Mouse (Mus musculus) c-Kit-positive CD71-positive TER-119-positive erythroid progenitor cells, embryonic 14.5 days (primary cell): Measurements from ENCODE around the gene Etl4.

ENCODE experiments used
- DNase-seq: peaks from one replicate; pipeline ENCODE4 v3.0.0-alpha.2; 2013; ENCODE audit warnings: low spot score

Gene Etl4

DNA sequence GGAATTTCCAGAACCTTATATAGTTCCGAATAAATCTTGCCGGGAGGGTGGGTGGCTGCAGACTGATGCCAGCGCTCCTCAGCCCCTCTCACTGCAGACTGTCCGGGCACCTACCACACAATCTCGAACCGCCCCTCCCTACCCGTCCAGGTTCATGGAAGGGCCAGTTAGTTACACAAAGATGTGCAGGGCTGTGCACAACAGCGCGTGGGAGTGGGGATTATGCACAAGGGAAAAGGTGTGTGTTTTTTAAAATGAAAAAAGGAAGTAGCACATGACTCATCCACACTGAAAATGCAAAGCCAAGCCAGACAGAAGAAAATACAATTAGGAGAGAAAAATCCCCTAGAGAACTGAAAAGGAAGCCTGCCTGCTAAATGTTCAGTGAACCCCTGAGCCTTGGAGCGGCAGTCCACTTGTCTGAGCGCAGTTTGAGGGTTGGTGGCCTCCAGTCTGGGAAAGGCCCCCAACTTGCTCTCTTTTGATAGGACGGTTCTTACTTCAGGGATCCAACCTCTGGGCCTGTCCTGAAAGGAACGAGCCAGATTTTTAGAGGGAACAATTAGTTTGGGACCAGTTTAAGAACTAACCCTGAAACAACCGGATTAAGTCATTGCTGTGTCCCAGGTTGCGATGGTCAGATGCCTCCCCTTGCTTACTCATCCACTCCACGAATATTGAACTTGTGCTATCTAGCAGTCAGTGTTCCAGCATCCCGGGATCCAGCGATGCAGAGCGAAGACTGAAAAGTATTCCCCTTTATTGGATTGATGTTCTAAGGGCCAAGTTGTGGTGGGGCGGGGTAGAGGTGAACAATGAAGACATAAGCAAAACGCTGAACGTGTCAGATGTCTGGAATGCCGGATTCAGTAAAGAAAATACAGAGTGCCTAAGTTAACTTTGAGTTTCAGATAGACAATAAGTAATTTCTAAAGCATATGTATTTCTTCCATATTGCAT is 611.3 kb downstream of the Etl4 start:
- no peak for DNase-seq

DNA sequence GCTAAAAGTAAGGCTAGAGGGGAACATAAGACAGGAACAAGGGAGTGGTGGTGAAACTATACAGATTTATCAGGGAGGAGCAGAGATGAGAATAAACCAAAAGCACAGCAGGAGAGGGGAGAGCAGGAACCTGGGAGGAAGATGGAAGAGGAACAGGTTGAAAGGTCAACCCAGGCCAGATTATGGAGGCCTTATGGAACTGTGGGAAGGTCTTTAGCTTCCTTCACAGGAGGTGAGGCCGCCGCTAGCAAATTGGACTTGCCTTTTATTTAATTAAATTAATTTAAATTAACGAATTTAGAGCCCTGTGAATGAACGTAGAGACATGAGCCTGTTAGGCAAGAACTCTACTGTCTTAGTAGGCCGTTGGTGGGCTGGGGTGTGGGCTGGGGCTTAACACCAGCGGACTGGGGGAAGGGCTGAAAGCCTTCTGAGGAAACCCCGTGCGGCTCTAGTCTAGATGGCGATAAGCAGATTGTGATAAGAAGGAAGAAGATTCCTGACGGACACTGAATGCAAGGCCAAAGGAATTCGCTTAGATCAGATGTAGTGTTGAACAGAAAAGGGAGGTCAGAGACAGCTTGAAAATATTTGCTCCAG is 612.2 kb downstream of the Etl4 start:
- no peak for DNase-seq

DNA sequence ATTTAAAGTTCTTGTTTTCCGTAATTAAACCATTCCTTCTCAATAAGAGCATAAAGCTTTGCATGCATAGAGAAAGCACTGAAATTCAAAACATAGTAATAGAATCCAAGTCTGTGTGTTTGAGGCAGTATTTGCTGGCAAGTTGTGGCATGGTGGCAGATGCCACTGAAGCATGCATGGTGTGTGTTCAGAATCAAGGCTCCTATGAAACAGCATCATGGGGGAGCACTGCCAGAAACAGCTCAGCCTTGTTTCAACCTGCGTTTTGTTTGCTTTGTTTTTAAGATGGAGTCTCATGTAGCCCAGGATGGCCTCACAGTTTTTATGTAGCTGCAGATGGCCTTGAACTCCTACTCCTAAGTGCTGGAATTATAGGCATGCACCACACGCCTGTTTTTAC is 614.1 kb downstream of the Etl4 start:
- DNase-seq: no peak

DNA sequence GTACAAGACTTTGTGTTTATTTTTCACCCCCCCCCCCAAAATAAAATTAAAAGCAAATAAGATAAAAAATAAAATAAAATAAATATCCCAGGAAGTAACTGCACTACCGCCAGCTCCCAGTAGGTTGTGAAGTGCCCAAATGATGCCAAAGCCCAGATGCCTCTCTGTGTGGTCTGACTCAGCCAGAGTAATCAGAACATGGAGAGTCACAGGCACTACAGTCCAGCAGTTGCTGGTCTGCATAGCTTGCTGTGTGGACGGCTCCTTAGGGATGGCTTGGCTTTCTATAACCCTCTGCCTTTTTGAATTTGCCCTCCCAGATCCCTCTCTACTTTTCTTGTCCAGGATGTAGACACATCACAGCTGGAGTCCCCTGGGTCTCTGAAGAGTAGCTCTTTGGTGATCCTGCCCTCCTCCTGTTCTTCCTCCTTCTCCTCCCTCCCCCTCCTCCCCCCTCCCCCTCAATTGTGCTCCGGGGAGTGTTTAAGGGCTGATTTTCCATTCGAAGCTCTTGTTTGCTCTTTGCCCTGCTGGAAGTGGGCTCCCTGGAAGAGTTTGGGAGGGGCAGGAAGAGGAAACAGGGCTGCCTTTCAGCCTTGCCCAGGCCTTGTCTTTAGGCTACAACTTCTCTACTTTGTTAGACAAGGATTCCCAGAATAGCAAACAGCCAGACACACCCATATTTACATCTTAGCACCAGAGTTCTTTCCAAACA is 616.5 kb downstream of the Etl4 start:
- DNase-seq: no peak

DNA sequence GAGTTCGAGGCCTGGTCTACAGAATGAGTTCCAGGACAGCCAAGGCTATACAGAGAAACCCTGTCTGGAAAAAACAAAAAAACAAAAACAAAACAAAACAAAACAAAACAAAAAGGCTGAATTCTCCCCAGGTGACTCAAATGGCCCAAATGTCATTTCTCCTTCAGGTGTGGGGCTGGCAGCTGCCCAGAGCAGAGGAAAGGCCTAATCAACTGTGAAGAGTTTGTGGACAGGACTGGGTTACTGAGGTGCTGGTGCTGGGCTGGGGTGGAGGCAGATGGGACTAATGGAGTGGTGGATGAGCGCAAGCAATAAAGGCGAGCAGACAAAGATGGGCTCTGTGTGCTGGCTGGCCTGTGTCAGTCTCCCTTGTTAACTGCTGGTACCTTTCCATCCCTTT is 617.3 kb downstream of the Etl4 start:
- no peak for DNase-seq

DNA sequence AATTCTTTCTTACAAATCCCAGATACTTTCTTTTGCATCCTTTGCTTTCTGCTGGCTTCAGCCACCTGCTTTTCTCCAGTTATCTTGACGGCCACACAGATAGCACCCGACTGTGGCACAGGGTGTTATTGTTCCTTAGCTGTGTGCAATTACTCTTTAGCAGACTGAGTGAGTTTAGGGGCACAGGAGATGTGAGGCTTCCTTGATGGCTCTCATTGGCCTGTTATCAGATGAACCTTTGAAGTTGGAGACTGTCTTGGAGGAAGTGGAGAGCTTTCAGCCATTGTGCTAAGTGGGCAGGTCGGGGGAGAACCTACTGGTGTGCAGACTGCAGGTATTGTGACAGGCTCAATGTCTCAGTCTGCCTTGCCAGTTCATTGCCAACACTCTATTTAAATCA is 623.0 kb downstream of the Etl4 start:
- no peak for DNase-seq

DNA sequence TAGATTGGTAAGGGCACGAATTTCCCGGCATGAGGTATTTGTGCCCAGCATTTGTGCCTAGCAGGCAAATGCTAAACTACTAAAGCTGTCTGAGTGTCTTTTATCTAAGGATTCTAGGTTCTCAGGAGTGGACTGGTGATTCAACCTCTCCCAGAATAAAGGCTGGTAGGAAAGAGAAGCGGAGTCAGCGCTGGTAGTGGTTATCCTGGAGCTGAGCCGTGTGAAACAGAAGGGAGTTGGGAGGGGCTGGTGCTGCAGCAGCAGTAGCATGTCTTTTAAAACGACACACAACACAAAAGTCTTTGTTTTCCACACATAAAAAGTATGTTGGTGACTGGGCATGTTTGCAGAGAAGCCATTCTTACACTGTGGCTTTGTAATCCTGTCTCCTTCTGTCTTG is 628.2 kb downstream of the Etl4 start:
- no peak for DNase-seq

DNA sequence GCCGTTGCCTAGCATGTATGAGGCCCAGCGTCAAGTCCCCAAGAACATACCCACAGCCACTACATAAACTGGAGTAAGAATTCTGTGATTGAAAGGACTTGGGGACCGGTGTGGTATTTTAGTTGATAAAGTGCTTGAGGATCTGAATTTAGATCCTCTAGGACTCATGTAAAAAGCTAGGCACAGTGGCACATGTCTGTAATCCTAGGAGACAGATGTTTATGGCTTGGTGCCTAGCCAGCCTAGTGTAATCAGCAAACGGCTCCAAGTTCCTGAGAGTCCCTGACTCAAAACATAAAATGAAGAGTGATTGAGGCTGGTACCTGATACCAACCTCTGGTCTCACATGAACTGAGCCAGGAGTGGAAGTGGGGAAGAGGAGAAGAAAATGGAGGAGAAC is 629.3 kb downstream of the Etl4 start:
- no peak for DNase-seq

DNA sequence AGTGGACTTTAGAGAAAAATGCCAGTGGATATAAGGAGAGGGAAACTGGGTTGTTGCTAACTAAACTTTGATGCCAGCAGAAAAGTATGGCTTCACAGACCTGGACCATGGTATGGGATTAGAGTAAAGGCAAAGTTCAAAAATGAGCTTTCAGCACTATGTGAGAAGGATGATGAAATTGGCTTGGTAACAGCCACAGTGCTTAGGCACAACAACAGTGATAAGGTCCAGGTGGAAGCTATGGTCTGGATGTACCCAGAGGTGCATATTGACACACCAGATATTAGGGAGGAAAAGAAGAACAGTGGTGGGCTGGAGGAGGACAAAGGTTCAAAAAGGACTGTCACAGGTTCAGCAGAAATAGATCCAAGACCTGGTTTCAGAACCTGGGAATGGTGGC is 631.7 kb downstream of the Etl4 start:
- no peak for DNase-seq

DNA sequence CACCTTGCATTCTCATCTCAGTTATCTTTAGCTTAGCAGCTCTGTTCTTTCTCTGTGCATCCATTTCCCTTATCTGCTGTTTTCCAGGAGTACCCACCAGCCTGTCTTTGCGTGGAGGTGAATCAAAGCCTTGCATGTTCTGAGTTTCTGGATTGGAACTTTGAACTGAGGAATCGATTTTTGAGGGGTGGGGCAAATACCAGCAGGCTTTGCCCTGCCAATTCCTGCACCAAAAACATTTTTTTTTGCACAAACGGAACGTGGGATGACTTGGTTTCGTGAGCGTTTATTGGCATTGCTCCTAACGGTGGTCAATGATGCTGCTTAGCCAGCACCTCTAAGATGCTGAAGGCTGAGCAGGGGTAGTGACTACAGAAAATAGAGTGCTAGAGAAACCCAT is 632.7 kb downstream of the Etl4 start:
- no peak for DNase-seq

DNA sequence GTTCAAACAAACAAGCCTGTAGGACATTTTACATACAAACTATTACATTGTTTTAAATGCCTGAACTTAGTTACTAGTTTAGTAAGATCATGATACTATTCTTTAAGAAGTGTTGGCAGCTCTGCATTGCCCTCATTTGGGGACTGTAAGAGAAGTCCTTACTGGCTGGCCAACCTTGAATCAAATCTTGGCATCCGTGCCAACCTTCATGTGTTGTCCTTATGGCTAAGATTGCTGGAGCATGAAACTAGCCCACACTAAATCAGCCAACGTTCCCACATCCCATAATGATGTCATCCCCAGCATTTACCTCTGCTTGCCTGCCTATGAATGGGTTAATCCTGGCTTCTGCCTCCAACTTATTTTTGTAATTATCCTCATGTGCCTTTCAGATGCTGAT is 636.0 kb downstream of the Etl4 start:
- DNase-seq: no peak

DNA sequence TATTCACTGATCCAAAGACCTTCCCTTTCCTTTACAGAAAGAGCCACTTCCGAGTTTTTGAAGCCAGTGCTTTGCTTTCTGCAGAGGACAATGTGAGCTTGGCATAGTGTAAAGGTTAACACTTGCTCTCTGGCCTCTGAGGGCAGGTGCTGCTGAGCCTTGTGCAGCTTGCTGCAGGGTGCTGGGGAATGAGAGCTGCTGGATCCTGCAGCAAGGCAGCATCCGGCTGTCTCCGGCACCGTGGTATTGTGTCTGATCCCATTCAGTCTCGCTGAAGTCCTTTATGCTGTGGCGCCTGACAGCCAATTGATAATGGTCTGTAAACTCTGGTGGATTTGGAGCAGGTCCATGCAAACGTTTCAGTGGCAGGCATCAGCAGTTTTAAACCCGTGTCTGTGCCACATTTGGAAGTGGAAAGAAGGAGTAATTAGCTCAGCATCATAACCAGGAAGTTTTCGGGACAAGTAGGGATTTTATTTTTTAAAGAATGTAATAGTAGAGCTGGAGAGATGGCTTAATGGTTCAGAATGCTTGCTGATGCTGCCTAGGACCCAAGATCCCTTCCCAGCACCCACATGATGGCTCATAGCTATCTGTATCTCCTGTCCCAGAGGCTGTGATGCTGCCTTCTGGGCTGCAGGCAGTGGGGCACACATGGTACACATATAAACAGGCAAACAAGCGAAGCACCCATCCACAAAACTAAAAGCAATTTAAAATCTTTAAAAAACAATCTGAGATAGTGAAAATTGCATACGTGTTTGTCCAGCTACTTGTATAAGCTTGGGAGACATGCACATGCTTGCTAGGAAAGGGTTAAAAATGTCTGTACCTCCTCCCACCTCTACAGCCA is 637.1 kb downstream of the Etl4 start:
- no peak for DNase-seq

DNA sequence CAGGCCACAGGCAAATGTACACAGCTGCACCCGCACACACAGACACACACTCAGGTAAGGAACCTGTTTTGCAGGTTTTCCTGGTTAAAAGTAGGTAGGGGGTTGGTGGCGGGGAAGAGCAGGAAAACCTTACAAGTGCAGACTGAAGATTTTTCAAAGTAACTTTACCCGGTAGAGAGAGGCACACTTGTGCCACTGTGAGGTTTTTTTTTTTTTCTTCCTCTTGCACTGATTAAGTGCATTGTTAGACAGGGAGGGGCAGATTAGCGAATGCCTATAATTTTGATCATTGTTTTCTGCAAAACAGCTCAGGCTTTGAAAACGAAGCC is 637.7 kb downstream of the Etl4 start:
- no peak for DNase-seq

DNA sequence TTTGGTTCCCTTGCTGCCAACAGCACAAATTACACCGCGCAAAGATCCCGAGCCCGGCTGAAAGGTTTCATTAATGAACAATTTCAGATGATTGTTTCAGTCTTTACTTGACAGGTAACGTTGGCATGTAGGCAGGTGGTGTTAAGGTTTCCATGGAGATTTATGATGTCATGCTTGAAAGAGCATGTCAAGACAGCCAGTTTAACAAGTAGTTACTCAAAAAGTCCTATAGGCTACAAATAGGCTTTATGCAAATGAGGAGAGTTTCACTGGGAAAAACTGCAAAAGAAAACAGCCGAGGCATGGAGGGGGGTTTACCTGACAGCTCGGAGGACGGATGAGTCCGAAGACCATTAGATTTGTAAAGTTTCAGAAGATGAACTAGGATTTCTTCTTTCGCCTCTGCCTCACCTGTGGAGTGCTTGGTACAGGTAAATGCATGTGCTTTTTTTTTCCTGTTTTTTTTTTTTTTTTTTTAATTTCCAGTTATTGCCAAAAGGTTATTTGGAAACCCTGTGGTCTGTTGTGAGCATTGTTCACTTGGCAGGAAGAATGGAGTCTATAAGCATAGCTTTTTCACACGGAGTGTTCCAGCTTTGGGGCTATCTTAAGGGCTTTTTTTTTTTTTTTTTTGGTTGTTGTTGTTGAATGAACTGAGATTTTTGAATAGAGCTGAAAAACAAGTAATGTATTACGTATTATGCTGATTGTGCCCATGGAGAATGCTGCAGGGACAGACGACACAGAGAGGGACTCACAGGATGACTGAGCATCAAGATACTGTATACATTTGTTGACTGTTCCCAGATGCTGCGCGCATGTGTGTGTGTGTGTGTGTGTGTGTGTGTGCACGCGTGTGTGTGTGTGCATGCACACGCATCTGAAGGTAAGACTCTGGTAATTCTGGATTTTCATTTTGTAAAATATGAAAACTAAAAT is 638.4 kb downstream of the Etl4 start:
- DNase-seq: no peak

DNA sequence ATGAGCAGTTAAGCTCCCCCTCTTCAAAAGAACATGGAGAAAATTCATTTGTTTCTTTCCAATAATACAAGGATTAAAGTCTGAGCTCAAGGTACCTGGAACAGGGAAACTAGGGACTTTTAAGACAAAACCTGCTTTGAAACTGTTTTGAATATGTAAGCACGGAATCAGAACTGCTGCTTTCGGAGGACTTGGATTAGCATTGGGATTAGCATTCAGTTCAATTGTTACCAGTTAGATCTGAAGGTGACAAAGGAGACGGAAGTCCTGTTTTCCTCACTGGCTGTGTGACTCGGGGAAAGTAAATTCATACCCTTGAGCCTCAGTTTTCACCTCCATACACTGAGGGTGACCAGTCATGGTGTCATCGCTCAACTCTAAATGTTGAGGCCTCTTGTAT is 639.5 kb downstream of the Etl4 start:
- no peak for DNase-seq

DNA sequence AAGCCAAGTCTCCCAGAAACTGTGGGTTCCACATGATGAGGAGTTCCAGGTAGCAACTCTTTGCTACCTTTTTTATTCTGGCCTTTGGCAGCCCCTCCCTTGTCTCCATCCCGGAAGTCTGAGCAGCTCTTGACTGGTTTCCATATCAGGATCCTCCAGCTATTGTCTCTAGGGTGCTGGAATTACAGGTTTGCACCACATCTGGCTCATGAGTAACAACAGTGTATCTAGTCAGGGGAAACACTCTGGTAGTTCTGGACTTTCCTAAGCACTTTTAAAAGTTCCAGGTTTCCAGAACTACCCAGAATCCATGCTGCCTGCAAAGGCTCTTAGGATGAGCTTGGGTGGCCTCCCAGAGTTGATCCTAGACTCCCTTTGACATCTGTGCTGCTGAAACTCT is 640.4 kb downstream of the Etl4 start:
- DNase-seq: no peak

DNA sequence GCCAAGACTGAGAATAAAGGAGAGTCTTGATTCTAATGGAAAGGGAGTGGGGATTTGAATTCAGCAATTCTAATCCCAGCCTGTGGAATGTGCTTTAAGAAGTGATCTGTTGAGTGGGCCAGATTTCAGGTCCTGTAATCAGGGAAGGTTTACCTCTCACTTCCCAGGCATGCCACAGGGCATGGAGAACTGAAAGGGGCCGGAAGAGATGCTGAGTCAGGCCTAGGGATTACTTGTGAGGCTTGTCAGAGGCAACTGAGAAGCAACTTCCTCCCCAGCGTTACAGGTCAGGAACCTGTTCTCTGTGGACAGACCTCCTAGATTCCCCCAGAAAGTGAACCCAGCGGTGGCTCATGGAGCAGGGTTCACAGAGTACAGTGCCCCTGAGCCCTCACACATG is 646.1 kb downstream of the Etl4 start:
- no peak for DNase-seq

DNA sequence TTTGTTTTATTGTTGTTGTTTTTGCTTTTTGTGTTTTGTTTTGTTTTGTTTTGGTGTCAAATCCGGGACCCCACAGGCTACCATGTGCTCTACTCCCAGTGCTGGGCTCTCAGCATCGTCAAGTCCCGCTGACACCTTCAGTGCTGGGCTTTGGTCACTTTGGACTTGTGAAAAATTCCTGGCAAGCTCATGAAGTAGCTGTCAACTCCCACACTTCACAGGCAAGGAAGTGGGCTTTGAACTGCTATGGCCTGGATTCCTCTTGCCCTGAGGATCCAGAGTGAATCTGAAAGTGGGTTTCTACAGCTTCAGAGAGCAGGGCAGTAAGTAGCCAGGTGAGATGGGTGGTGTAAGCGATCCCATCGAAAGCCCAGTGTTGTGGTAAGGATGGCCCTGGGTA is 649.5 kb downstream of the Etl4 start:
- DNase-seq: no peak

DNA sequence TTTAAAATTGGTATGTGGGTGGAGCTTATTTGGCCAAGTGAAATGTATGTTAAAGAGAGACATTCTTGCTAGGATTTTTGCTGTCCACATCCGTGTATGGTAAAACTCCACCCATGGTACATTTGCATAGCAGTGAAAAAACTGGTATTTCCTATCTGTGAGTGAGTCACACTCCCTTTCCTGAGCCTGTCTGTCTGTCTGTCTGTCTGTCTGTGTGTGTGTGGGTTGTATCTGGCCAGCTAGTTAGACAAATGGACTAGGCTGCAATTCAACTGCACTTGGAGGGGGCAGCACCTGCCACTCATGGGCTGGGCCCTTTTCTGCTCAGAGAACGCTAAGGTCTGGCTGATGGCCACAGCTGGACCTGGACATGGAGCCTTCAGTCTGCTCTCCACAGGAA is 650.1 kb downstream of the Etl4 start:
- DNase-seq: no peak

DNA sequence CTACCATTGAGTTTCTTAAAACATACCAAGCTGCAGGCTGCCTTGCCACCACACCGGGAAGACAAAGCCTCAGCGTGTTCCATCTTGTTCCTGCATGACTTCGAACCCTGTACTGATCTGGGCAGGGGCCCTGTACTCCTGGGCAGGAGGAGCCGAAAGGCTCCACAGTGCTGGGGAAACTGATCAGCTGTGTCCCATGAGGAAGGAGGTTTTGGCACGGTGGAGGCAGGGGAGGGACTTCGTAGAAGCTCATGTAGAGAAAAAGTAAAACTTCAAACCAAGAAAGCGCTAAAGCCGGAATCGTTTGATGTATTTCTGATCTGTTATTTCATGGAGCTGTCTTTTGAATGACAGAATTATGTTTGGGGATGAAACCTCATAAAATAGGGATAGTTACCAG is 651.0 kb downstream of the Etl4 start:
- no peak for DNase-seq

DNA sequence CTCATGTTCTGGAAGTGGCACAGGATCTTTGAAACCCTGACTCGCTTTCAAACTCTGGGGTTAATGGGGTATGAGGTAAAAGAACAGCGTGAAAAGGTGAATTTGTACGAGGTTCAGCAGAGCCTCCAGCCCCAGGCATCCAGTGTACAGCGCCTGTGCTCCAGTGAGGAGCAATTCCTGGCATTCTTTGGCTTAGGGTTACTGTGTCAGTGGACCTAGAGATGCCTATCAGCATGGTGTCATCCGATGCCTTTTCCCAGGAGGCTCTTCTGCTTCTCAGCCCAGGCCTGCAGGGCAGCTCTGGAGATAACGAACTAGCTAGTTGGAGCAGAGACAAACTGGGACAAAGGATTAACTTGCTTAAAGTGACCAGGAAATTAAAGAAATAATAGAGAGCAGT is 653.5 kb downstream of the Etl4 start:
- no peak for DNase-seq
